Mouse (Mus musculus): ENCODE results near the gene Upk3b. TPM values are rescaled to one million over a fixed set of nuclear protein-coding genes. Genes with fewer than 3 reads are reported as not detected.

Upk3b gene
- total and polyA plus RNA-seq, 2 experiments from 2014 or later = 0.19 TPM; not detected in 1

DNA sequence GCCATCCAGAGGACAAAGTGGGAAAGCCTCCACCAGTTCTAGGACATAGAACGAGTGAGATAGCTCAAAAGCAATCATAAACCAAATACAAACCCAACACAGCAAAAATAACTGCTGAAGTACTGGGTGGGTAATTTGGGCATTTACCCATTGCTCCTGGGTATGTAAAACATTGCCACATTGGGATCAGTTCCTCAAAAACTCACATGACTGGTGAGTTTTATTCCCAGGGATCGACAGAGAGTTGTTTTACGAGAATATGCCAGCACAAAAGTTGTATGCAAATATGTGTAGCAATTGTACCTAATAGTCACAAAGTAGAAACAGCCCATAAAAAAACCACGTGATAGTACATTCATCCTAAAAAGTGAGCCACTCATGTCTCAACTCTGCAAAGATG is 3.4 kb upstream of the Upk3b start:
- no peak overlapping the region for H3K4me3 ChIP-seq (ENCODE audit: low read depth, low read length)
- H3K27me3 ChIP-seq (ENCODE audit: insufficient read depth, low read length) = no peaks in the 10 kb centered on the region
- no peak for TF ChIP-seq CTCF (IDR thresholded peaks at IDR 0.05; ENCODE audit: low read depth)
- no peak overlapping the region for H3K27ac ChIP-seq (ENCODE audit: low read depth, low read length)
- no peak overlapping the region for H3K4me2 ChIP-seq (ENCODE audit: low read depth)
- 77% methylated on average over 4 of the region's 4 CpGs for WGBS
- no peak overlapping the region for H3K9ac ChIP-seq
- DNase-seq (no peak), ATAC-seq (no peak)
- peaks cover 34% of the 10 kb centered on the region for H3K36me3 ChIP-seq (ENCODE audit: insufficient read depth)
- no peaks in the 10 kb centered on the region for H3K9me3 ChIP-seq (ENCODE audit: low read length)
- H3K4me1 ChIP-seq (ENCODE audit: insufficient read depth) = no peaks in the 10 kb centered on the region

DNA sequence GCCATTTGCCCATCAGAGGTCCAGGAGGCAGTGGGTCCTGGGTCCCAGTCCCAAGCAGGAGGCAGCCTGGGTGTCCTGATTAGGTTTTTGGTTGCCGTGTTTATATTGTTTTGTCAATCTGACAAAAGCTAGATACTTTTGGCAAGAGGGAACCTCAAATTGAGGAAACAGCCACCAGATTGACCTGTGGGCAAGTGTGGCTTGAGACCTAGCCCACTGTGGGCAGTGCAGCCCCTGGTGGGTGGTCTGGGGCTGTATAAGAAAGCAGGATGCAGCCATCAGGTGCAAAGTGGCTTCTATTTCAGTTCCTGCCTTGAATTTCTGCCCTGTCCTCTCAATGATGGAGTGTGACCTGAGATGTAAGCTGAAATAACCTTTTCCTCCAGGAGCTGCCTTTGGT is 3.0 kb upstream of the Upk3b start:
- Histone ChIP-seq H3K9me3 (ENCODE audit: low read length) (no peaks in the 10 kb centered on the region), H3K4me1 (ENCODE audit: insufficient read depth) (no peaks in the 10 kb centered on the region), H3K27ac (ENCODE audit: low read depth, low read length) (no peak overlapping the region), H3K36me3 (ENCODE audit: insufficient read depth) (peaks cover 30% of the 10 kb centered on the region), H3K27me3 (ENCODE audit: insufficient read depth, low read length) (no peaks in the 10 kb centered on the region), H3K9ac (no peak overlapping the region), H3K4me2 (ENCODE audit: low read depth) (no peak overlapping the region), H3K4me3 (ENCODE audit: low read depth, low read length) (no peak overlapping the region)
- no peak for DNase-seq
- WGBS = 90% methylated on average over 1 of the region's 1 CpGs
- no peak for TF ChIP-seq CTCF (IDR thresholded peaks at IDR 0.05; ENCODE audit: low read depth)
- ATAC-seq = no peak

DNA sequence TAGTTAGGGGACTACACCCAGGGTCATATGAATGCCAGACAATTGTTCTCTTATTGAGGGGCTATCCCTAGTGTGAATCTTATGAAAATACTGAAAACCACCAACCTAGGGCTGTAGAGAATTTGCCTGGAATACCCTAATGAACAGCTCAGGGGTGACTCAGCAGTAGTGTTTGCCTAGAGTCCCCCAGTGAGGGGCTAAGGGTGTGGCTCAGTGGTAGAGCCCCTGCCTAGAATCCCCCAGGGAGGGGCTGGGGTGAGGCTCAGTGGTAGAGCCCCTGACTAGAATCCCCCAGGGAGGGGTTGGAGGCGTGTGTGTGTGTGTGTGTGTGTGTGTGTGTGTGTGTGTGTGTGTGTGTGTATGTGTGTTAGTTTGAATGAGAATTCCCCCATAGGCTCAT is 1.6 kb upstream of the Upk3b start:
- Histone ChIP-seq H3K9me3 (ENCODE audit: low read length) (no peaks in the 10 kb centered on the region), H3K36me3 (ENCODE audit: insufficient read depth) (0 out of 2 replicates have a peak, but pooled peaks cover 16% of the 10 kb centered on the region), H3K4me1 (ENCODE audit: insufficient read depth) (no peaks in the 10 kb centered on the region), H3K27me3 (ENCODE audit: insufficient read depth, low read length) (no peaks in the 10 kb centered on the region), H3K27ac (ENCODE audit: low read depth, low read length) (no peak overlapping the region), H3K4me2 (ENCODE audit: low read depth) (no peak overlapping the region), H3K4me3 (ENCODE audit: low read depth, low read length) (no peak overlapping the region), H3K9ac (no peak overlapping the region)
- WGBS = 100% methylated on average over 1 of the region's 1 CpGs
- no peak for ATAC-seq
- no peak for TF ChIP-seq CTCF (IDR thresholded peaks at IDR 0.05; ENCODE audit: low read depth)
- no peak for DNase-seq

DNA sequence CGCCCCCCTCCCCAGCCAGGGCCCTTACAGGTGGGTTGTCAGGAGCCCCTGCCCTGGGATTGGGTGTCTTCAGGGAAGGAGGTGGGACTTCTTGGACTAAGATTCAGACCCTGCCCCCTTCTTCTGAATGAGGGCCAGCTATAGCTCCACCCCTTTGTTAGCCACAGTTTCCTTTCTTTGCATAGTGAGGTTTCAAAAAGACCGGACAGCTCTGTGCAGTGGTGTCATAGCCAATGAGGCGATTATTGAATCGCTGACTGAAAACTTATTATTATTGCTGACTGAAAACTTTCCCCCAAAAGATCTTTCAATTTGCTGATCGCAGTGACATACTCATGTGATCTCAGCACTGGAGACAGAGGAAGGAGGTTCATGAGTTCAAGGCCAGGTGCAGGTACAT is 1.9 kb downstream of the Upk3b start:
- Histone ChIP-seq H3K4me1 (ENCODE audit: insufficient read depth) (no peaks in the 10 kb centered on the region), H3K36me3 (ENCODE audit: insufficient read depth) (no peaks in the 10 kb centered on the region), H3K4me2 (ENCODE audit: low read depth) (no peak overlapping the region), H3K27ac (ENCODE audit: low read depth, low read length) (no peak overlapping the region), H3K27me3 (ENCODE audit: insufficient read depth, low read length) (no peaks in the 10 kb centered on the region), H3K9ac (no peak overlapping the region), H3K9me3 (ENCODE audit: low read length) (no peaks in the 10 kb centered on the region), H3K4me3 (ENCODE audit: low read depth, low read length) (no peak overlapping the region)
- 33% methylated on average over 5 of the region's 5 CpGs for WGBS
- DNase-seq (no peak), ATAC-seq (no peak)
- TF ChIP-seq CTCF (IDR thresholded peaks at IDR 0.05; ENCODE audit: low read depth) = no peak

DNA sequence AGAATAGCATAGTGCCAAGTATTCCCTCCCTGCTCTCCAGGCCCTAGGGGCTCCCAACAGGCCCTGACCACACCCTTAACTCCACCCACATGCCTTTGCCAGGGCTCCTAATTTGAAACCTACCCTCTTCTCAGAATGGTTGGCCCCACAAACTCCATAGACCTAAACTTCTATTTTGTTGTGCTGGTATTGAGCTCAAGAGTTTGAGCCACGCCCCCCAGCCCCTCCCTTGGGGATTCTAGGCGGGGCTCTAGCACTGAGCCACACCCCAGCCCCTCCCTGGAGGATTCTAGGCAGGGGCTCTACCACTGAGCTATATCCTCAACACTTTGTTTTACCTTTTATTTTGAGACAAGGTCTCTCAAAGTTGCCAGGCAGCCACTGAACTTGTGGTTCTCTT is 3.0 kb downstream of the Upk3b start:
- Histone ChIP-seq H3K9ac (no peak overlapping the region), H3K9me3 (ENCODE audit: low read length) (no peaks in the 10 kb centered on the region), H3K27me3 (ENCODE audit: insufficient read depth, low read length) (no peaks in the 10 kb centered on the region), H3K4me2 (ENCODE audit: low read depth) (no peak overlapping the region), H3K36me3 (ENCODE audit: insufficient read depth) (no peaks in the 10 kb centered on the region), H3K4me1 (ENCODE audit: insufficient read depth) (no peaks in the 10 kb centered on the region), H3K27ac (ENCODE audit: low read depth, low read length) (no peak overlapping the region), H3K4me3 (ENCODE audit: low read depth, low read length) (no peak overlapping the region)
- TF ChIP-seq CTCF (IDR thresholded peaks at IDR 0.05; ENCODE audit: low read depth) = no peak
- ATAC-seq (no peak), DNase-seq (no peak)
- WGBS = 44% methylated on average over 2 of the region's 2 CpGs

DNA sequence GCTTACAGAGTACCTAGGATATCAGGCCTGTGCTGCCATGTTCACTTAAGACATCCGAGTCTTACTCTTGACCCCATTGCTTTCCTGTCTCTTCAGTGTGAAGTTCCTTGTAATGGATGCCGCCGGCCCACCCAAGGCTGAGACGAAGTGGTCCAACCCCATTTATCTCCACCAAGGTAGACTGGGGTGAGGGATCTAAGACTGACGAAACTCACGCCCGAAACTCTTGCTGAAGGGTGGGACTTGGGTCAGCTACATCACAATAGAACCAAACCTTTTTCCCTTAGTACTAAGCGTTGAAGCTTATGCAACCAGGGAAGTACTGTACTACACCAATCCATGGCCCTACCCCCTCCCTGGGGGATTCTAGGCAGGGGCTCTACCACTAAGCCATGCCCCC is 3.4 kb downstream of the Upk3b start:
- 96% methylated on average over 8 of the region's 8 CpGs for WGBS
- Histone ChIP-seq H3K4me2 (ENCODE audit: low read depth) (no peak overlapping the region), H3K9me3 (ENCODE audit: low read length) (no peaks in the 10 kb centered on the region), H3K27ac (ENCODE audit: low read depth, low read length) (no peak overlapping the region), H3K4me3 (ENCODE audit: low read depth, low read length) (no peak overlapping the region), H3K36me3 (ENCODE audit: insufficient read depth) (no peaks in the 10 kb centered on the region), H3K27me3 (ENCODE audit: insufficient read depth, low read length) (no peaks in the 10 kb centered on the region), H3K9ac (no peak overlapping the region), H3K4me1 (ENCODE audit: insufficient read depth) (no peaks in the 10 kb centered on the region)
- DNase-seq = no peak
- TF ChIP-seq CTCF (IDR thresholded peaks at IDR 0.05; ENCODE audit: low read depth) = no peak
- no peak for ATAC-seq

DNA sequence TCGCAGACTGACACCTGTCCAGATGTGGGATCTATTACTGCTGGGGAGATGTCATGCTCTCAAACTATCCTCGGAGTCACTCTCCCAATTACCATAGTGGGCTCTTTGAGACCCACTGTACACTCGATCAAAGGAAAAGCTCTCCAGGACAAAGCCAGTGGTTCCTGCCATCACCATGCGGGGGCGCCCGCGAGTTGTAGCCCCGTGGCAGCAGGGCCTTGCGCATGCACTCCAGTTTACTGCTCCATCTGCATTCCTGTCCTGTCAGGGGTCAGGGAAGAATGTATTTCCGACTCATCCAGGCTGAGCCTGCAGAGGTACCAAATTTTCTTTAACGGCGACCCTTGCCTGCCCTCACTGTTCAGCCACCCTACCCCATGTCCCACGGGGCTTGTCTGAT is 6.6 kb downstream of the Upk3b start:
- Histone ChIP-seq H3K9me3 (ENCODE audit: low read length) (no peaks in the 10 kb centered on the region), H3K4me2 (ENCODE audit: low read depth) (no peak overlapping the region), H3K36me3 (ENCODE audit: insufficient read depth) (no peaks in the 10 kb centered on the region), H3K4me3 (ENCODE audit: low read depth, low read length) (no peak overlapping the region), H3K27ac (ENCODE audit: low read depth, low read length) (no peak overlapping the region), H3K9ac (no peak overlapping the region), H3K27me3 (ENCODE audit: insufficient read depth, low read length) (no peaks in the 10 kb centered on the region), H3K4me1 (ENCODE audit: insufficient read depth) (no peaks in the 10 kb centered on the region)
- peak; percentile 15; the same call in 1 of the 2 replicates for TF ChIP-seq CTCF (IDR thresholded peaks at IDR 0.05; ENCODE audit: low read depth)
- 73% methylated on average over 13 of the region's 13 CpGs for WGBS
- ATAC-seq = no peak
- DNase-seq = no peak

GRCm38 (mm10) chr5:136045408-136045807 is 7.1 kb downstream of the Upk3b start:
- peak; percentile 43; the same call in 1 of the 2 replicates for TF ChIP-seq CTCF (IDR thresholded peaks at IDR 0.05; ENCODE audit: low read depth)
- Histone ChIP-seq H3K4me2 (ENCODE audit: low read depth) (no peak overlapping the region), H3K36me3 (ENCODE audit: insufficient read depth) (no peaks in the 10 kb centered on the region), H3K9me3 (ENCODE audit: low read length) (no peaks in the 10 kb centered on the region), H3K4me3 (ENCODE audit: low read depth, low read length) (no peak overlapping the region), H3K9ac (no peak overlapping the region), H3K27ac (ENCODE audit: low read depth, low read length) (no peak overlapping the region), H3K4me1 (ENCODE audit: insufficient read depth) (no peaks in the 10 kb centered on the region), H3K27me3 (ENCODE audit: insufficient read depth, low read length) (no peaks in the 10 kb centered on the region)
- ATAC-seq (no peak), DNase-seq (no peak)
- WGBS = 28% methylated on average over 9 of the region's 9 CpGs
